Mouse (Mus musculus): ENCODE results near the gene Wnt4.

Wnt4 gene

DNA sequence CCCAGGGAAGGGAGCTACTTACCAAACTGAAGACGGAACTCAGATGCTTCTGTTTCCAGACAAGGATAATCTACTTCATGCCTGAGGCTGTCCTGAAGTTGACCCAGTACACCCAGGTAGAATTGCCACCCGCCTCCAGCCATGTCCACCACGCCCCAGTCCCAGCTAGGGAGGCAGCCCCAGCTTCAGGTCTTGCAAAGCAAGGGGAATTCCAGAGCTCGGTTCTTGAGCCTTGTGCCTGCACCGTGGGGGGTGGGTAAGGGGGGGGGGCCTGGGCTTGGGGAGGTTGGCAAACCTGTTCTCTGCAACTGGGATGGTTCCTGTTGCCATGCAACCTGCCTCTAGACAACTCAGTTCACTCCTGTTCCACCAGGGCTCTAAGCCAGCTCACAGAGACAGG is 2.1 kb downstream of the Wnt4 start:
- DNase-seq (ENCODE audit: low spot score) = peak; percentile 59

GRCm38 (mm10) chr4:137281273-137281672 is 4.0 kb downstream of the Wnt4 start:
- no peak for DNase-seq (ENCODE audit: low spot score)

- no peak for DNase-seq (ENCODE audit: low spot score)
Measured at GRCm38 (mm10) chr4:137282122-137282521, 4.8 kb downstream of the Wnt4 start.

- DNase-seq (ENCODE audit: low spot score) = peak; percentile 78
Measured at GRCm38 (mm10) chr4:137282584-137283406, 5.5 kb downstream of the Wnt4 start.

- no peak for DNase-seq (ENCODE audit: low spot score)
Measured at GRCm38 (mm10) chr4:137283407-137283732, 6.1 kb downstream of the Wnt4 start.

GRCm38 (mm10) chr4:137285876-137286661 is 8.8 kb downstream of the Wnt4 start:
- DNase-seq (ENCODE audit: low spot score) = no peak

DNA sequence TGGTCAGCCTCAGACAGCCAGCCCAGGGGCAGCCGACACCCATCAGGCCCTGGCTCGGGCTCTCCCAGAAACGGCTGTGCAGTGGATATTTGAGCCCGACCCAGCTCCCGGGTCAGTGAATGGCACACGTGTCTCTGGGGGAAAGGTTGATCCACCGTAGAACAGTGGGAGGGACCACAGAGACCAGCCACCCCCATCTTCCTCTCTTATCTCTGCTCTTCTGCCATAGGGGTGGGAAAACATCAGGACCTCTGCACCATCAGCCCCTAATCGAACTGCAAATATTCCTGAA is 9.3 kb downstream of the Wnt4 start:
- DNase-seq (ENCODE audit: low spot score) = no peak

- peak; percentile 78 for DNase-seq (ENCODE audit: low spot score)
Measured at GRCm38 (mm10) chr4:137287206-137287605, 9.9 kb downstream of the Wnt4 start.

DNA sequence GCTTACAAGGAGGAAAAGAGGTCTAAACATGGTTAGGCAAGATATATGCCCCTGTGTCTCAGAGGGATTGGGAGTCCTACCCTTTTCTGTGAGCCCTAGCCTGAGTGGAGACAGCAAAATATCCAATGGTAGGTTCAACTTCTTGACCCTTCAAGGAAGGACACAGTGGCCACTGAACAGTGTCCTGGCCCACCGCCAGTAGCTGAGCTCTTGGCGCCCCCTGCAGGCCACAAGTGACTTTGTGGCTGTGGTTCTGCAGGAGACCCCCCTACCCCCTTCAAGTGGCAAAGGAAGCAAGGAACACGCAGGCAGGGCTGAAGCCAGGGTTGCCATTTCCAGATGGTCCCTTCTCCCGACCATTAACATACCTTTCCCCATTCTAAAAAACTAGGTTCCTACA is 10.5 kb downstream of the Wnt4 start:
- DNase-seq (ENCODE audit: low spot score) = peak; percentile 60

GRCm38 (mm10) chr4:137289701-137290100 is 12.4 kb downstream of the Wnt4 start:
- DNase-seq (ENCODE audit: low spot score) = no peak

DNA sequence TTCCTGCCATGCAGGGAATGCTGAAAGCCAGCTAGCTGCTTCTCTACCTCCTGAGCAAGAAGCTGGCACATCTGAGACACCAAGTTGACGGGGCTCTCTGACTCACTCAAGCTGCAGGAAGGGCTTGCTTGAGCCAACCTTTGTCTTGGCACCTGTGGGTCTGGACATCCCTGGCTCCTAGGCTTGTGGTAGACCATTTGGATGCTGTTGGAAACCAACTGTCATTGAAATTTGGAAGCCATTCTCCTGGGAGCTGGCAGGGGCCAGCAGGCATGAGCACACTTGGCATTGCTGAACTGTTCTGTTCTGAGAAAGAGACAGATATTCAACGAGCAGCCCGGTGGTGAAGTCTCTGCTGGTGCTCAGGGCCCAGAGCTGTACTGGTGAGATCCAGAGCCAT is 13.0 kb downstream of the Wnt4 start:
- no peak for DNase-seq (ENCODE audit: low spot score)

- no peak for DNase-seq (ENCODE audit: low spot score)
Measured at GRCm38 (mm10) chr4:137292625-137293024, 15.3 kb downstream of the Wnt4 start.

DNA sequence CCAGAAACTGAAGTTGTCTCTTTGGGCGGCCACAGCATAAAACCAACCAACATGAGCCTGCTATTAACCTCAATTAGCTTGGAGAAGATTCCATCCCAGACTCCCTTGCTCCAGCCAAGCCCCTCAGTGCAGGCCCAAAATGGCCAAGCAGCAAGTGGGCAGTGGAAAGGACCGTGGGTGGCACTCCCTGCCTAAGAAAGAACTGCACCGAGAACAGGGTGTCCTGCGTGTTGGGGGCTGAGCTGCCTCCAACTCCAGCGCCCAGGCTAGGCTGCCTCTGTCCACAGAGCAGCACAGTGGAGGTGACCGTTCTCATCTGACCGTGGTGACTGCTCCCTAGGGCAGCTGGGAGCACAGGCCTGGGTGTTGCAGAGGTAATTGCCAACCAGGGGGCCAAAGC is 16.7 kb downstream of the Wnt4 start:
- no peak for DNase-seq (ENCODE audit: low spot score)

DNA sequence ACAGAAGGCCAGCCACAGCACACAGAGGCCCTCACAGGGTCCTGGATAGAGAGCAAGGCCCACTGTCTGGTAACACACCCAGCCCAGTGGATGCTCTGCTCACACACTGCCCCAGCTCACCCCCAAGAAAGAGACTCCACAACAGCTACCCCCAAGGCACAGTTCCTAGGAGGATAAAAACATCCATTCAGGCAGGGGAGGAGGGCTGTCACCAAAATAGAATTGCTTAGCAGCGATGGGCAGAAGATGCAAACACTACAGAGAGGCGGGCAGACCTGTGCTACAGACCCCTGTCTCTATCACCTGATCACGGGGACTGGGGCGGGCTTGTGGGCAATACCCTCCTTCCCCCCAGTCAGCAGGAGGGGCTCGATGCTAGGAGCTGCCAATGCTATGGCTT is 17.2 kb downstream of the Wnt4 start:
- DNase-seq (ENCODE audit: low spot score) = no peak

- no peak for DNase-seq (ENCODE audit: low spot score)
Measured at GRCm38 (mm10) chr4:137294951-137295350, 17.7 kb downstream of the Wnt4 start.

DNA sequence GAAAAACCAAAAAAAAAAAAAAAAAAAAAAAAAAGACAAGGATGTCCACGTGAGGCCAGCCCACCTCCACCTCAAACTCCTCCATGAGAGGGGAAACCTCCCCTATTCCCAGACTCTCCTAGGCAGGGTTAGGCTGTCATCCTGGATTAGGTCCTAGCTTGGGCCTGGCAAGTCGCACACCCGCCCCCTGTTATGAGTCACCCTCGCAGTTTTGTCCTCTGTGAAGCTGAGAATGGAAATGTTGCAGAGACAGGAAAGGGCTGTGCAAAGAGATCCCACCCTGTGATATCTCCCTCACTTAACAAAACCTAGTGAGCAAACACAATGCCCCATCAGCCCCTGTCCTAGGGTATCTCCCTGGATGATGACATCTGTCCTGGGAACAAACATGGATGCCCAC is 20.3 kb downstream of the Wnt4 start:
- no peak for DNase-seq (ENCODE audit: low spot score)

DNA sequence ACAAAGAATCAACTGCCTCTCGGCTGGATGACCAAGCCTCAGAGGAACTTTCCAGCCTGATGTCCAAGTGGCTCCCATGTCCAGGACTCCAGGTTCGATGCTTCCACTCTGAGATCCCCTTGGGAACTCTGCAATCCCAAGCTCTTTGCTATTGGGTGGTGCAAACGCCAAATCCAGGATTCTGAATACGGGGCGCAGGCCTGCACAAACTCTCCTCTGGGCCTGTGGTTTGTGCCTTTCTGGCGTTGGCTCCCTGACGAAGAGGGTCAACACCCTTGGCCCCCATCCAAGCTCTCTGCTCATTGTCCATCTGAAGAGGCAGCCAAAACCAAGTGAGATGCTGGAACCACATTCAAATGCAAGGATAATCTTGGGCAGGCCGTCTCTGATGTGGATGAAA is 21.1 kb downstream of the Wnt4 start:
- no peak for DNase-seq (ENCODE audit: low spot score)

- DNase-seq (ENCODE audit: low spot score) = no peak
Measured at GRCm38 (mm10) chr4:137300227-137300626, 22.9 kb downstream of the Wnt4 start.

GRCm38 (mm10) chr4:137301635-137302034 is 24.3 kb downstream of the Wnt4 start:
- no peak for DNase-seq (ENCODE audit: low spot score)

DNA sequence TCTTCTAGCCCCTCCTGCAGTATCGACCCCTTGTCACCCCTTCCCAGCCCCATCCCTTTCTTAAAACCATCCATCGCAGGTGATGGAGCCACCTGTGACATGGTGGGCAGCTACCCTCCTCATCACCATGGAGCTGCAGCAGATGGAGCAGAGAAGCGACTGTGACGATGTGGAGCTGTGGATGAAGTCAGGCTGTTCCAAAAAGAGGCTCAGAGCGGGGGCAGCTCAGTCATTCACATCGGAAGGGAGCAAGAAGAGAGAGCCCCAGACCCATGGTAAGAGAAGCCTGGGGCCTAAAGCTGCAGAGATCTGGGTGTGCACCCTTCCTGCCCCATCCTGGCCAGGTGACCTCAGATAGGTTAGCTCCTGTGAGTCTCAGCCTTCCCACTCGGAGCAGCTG is 26.8 kb downstream of the Wnt4 start:
- DNase-seq (ENCODE audit: low spot score) = no peak

DNA sequence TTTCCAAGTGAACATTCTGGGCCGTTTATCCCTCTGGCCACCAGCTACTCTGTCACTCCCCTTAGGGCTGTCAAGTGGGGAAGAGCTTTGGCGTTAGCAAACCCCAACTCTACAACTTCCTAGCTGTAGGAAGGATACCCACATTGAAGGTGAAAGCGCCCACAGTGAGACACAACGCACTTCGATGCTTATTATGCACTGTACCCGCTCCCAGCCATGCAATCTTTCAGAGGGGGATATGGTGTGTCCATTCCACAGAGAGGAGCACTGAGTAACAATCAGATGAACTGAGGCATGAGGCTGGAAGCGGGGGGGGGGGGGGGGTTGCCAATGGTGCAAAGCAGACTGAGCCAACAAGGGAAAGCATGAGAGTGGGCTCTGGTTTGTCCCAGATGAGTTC is 27.8 kb downstream of the Wnt4 start:
- DNase-seq (ENCODE audit: low spot score) = no peak

DNA sequence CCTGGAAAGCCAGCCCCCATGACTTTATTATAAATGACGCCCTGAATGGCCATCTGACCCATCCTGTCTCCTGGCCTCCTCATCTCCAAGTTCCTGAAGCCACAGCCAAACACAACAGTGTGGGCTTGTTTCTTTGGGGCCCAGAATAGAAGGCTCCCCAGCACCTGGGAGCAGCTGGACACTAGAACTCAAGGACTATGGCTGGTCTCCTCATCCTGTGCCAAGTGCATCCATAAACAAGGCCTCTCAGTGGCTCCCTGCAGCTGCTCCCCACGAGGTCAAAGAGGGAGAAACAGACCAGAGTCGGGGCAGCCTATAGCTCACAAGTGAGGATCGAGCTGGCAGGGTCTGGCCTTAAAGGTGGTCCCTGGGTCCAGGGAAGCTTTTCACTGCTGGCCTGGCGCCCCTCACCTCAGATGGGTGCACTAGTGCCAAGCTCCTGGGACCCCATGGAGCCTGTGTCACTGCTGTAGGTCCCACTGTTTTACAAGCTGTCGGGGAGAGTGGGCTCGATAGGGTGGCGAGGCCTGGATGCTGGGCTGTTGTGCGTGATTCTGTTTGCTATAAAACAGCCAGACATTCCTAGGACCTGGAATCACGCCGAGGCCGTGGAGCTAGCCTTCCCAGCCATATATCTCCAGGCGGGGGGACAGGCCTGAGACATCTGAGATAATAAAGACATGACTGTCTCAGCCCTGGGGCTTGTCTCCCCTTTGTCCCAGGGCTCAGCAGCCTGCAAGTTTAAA is 28.7 kb downstream of the Wnt4 start:
- no peak for DNase-seq (ENCODE audit: low spot score)

DNA sequence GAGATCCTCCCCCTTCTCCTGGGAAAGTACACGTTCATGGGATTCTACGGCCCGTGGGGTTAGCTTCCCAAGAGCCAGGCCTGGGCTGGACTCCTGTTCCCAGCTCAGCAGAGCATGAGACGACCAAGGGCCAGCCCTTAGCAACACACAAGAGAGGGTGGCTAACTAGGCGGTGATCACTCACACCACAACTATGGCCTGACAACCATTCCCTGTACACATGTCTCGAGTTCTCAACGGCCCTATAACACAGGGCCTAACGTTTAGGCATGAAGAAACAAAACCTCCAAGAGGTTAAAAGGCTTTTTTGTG is 29.2 kb downstream of the Wnt4 start:
- DNase-seq (ENCODE audit: low spot score) = no peak
